ENCODE assay signal across 8 mouse cellular contexts in genomic region chr6:126583075-126583474, GRCm38 (mm10). TPM values are rescaled to one million over a fixed set of nuclear protein-coding genes. Genes with fewer than 3 reads are reported as not detected.
DNase-seq lines count a peak whose midpoint lies in the region; TF ChIP-seq lines count a peak whose summit lies in the region.

No protein-coding gene starts in this region.

- no peak for TF ChIP-seq POLR2A in brain, embryonic 14.5 days (IDR thresholded peaks at IDR 0.05; ENCODE audit: borderline replicate concordance, extremely low read depth, insufficient read depth, insufficient read length, poor library complexity, severe bottlenecking)

- intact Hi-C loops in left cerebral cortex, postnatal 4 days (cut with DNase I), result no loop called here
- intact Hi-C loops in left cerebral cortex, postnatal 25 days (cut with DNase I), result no loop called here

- DNase-seq in adrenal gland, adult (ENCODE audit: inconsistent age in 2 of 2, low spot score in 1 of 2), result peak; percentile 37 to 74
- DNase-seq in adrenal gland, adult 8-10 months, result no peak
- DNase-seq in left cerebral cortex, postnatal 4 days, result peak; percentile 40
- no peak for DNase-seq in left cerebral cortex, postnatal 25 days (ENCODE audit: low spot score in 2 of 2)
- DNase-seq in brain, embryonic 14.5 days (ENCODE audit: low read depth), result no peak
- DNase-seq in kidney, postnatal 14 days, result peak; percentile 24
- peak; percentile 71 for DNase-seq in testis, postnatal 10 days (ENCODE audit: low spot score)
- DNase-seq in Muller cell, postnatal 12 days (ENCODE audit: inconsistent ontology term), result no peak

- TF ChIP-seq CTCF in brain, embryonic 14.5 days (IDR thresholded peaks at IDR 0.05; ENCODE audit: borderline replicate concordance, extremely low read depth, insufficient read depth, insufficient read length), result peak; percentile 61; the same call in 1 of the 2 replicates

RNA-seq across cellular contexts. Expression of gene Kcna5, which starts 47.9 kb away (rescaled TPM):
- total RNA-seq in adrenal gland, adult 8-10 months (2022), result 1 to 10 TPM; 2.4 to 4.1 (median 3.4) TPM
- 1 to 10 TPM; 1.3 to 1.9 TPM for total RNA-seq in left cerebral cortex, postnatal 4 days (2021)
- 1 to 10 TPM; 3.2 to 7.8 TPM for total RNA-seq in left cerebral cortex, postnatal 25 days (2021)
- polyA plus RNA-seq in brain, embryonic 14.5 days (2012; rRNA removed), result 2.0 and 2.3 TPM in 2 replicates

Comparison
In these comparisons a context has a peak if more than half of its experiments do, and no peak if none do; other contexts are left out.
1. DNase-seq: peak in adrenal gland, adult (2 of 2), left cerebral cortex, postnatal 4 days (single experiment), kidney, postnatal 14 days (single experiment) and testis, postnatal 10 days (single experiment); none in adrenal gland, adult 8-10 months (single experiment), left cerebral cortex, postnatal 25 days (0 of 2), brain, embryonic 14.5 days (single experiment) and Muller cell, postnatal 12 days (single experiment).